Mouse (Mus musculus): ENCODE measurements at regions not wholly inside any gene's neighbourhood (a gene's known extent, or its start where the extent isn't known, plus 50 kb on each side); places are given as distances from the start of the nearest gene placed in this dataset.
A peak's percentile ranks its signal among the peaks of the same experiment; 100 is the strongest.
"Not testable (repeated sequence)": the region's sequence is repeated elsewhere in the genome, so short reads cannot be mapped to it uniquely, and the experiment has no call there.

DNA sequence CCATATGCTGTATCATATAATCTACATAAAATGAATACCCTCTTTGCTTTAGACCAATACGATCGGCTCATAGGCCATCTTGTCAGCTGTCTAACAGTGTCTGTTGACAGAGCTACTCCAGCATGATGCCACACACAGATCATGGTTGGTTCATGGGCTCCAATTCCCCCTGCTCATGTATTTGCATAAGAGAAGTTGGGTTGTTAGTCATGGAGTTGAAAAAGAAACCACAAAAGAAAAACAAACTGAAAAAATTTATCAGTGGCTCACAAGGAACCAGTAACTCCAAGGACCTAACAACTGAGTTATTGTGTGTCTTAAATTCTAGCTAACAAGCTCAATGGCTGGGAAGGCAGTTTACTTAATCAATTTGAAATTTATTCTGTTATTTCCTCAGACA, 176.1 kb upstream of the Arhgap18 start:
- no peak for DNase-seq (ENCODE audit: low read depth)

- no peak for DNase-seq (ENCODE audit: low read depth)
Observed at GRCm38 (mm10) chr10:26585106-26585505, 168.1 kb upstream of the Arhgap18 start.

- DNase-seq (ENCODE audit: low read depth) = not testable (repeated sequence)
Observed at GRCm38 (mm10) chr10:26607081-26607480, 146.1 kb upstream of the Arhgap18 start.

DNA sequence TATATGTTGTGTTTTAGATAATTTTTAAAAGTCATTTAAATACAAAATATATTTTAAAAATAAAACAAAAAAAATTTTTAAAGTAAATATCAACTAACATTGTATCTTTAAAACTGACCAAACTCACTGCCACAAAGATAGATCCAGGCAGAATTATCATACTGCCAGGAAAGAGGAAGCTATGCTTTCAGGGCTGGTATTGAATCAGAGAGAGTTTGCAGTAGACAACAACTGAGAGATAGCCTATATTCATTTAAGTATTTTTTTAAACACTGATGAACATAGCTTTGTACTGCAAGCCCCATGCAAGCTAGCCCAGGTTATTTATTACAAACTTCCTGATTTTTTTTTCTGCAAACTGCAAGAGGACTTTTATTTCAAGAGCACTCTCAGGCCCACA, 142.0 kb upstream of the Arhgap18 start:
- DNase-seq (ENCODE audit: low read depth) = no peak

GRCm38 (mm10) chr10:26630196-26630760, 122.9 kb upstream of the Arhgap18 start:
- DNase-seq (ENCODE audit: low read depth) = peak; percentile 47

DNA sequence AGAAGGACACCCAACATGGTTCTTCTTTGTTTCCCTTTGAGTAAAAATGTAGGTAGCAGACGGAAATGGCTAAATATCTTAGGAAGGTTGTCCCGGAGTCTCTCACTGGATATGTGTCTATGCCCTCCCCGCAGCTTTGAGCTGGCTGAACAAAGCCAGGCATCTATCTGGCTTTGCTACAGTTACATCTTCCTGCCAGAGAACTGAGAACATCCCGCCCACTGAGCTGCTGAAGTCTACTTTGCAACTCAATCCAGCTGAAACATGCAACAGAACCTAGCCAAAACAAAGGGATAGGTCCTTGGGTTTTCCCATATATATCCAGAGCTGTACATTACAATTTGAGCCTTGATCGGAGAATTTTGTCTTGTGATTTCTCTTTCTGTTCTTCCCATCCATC, 121.0 kb upstream of the Arhgap18 start:
- no peak for DNase-seq (ENCODE audit: low read depth)

- DNase-seq (ENCODE audit: low read depth) = no peak
Observed at GRCm38 (mm10) chr10:26637459-26637858, 115.8 kb upstream of the Arhgap18 start.

- peak; percentile 14 for DNase-seq (ENCODE audit: low read depth)
Observed at GRCm38 (mm10) chr10:26638056-26638455, 115.2 kb upstream of the Arhgap18 start.

DNA sequence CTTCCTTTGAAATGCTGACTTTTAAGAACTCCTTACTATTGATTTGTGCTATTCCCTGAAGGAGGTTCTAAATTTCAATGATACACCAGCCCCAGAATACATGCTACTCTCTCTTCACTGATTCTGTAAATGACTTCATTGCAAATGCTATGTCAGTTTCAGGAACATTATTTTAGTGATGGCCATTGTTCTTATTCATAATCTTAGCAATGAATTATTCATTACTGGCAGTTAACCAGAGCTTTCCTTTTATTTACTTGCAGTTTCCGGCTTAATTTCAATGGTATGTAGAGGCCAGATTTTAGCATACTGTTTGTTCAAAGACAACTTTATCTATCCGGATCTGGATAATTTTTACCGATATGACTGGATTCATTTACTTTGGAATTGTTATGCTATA, 114.1 kb upstream of the Arhgap18 start:
- DNase-seq (ENCODE audit: low read depth) = no peak

DNA sequence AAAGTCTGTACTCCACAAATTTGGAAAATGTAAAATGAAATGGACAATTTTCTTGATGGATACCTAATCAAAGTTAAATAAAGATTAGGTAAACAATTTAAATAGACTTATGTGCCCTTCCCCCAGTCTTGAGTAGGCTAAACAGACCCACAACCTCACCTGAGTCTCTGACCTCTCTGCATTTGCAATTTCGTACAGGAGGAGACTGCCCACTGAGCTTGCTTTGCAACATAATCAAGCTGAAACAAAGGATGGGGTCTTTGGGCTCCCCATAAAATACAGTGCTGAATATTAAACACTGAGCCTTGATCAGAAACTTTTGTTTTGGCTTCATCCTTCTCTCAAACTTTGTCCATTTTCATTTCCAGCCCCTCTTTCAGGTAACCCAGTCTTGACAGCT, 100.1 kb upstream of the Arhgap18 start:
- no peak for DNase-seq (ENCODE audit: low read depth)

GRCm38 (mm10) chr10:26664270-26664669, 89.0 kb upstream of the Arhgap18 start:
- no peak for DNase-seq (ENCODE audit: low read depth)

DNA sequence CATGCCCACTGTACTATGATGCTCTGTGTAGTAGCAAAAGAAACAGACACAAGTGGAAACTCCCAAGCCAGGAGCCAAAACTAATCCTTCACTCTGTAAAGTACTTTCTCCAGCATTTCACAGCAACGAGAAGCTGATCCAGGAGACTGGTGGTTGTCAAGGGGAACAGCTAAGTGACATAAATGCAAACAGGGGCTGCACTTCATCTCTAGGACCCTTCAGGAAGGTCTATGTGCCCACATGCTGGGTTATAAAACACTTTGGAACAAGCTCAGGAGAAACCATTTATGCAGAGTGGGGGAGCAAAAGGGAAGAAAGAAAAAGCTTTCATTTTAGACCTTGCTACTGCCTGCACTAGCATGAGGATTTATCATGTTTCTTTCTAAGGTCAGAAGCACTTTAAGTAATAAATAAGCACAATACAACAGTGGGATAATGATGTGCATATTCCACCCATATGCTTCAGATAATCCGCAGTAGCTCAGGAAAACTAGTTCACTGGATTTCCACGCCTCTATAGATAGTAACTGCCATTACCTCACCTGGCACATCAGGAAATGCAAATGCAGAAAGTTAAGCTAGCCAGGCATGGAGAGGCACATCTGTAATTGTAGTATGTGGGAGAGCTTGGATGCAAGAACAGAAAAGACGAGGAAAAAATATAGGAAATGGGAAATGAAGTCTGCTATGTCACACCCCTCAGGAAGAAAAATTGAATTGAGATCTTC, 73.6 kb upstream of the Arhgap18 start:
- no peak for DNase-seq (ENCODE audit: low read depth)

DNA sequence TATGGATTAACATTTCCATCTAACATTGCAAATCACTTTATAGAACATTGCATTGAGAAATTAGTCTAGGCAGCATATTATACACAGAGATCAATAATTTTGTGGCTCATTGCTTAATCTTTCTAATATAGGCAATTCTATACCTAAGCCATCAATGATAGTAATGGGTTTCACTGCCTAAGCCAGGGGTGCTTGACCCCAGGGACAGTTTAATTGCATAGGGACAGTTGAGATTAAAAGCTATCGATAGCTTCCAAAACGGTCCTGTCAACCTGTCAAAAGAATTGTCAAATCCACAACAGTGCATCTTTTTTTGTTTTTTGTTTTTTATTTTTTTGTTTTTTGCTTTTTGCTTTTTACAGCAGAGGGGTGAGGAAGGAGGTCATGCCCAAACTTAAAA, 58.5 kb upstream of the Arhgap18 start:
- no peak for DNase-seq (ENCODE audit: low read depth)

GRCm38 (mm10) chr10:26695212-26695933, 57.8 kb upstream of the Arhgap18 start:
- no peak for DNase-seq (ENCODE audit: low read depth)

Measured in gonadal fat pad, adult 2 months (tissue).